Mouse (Mus musculus) olfactory bulb, adult 2 months (tissue): Measurements from ENCODE around the gene Pafah1b3.

Source experiments
- CTCF ChIP-seq: fragments of 200-500 bp; IDR thresholded peaks from 2 replicates; pipeline ENCODE4 v1.5.1; 2012; ENCODE audit warnings: low read depth, mild to moderate bottlenecking, low read length, moderate library complexity; ENCODE audit not compliant: insufficient read depth
- POLR2A ChIP-seq: fragments of 200-500 bp; IDR thresholded peaks from 2 replicates; pipeline ENCODE4 v1.6.1; 2012; ENCODE audit warnings: mild to moderate bottlenecking, low read depth, low read length, moderate library complexity; ENCODE audit not compliant: insufficient read depth

DNA sequence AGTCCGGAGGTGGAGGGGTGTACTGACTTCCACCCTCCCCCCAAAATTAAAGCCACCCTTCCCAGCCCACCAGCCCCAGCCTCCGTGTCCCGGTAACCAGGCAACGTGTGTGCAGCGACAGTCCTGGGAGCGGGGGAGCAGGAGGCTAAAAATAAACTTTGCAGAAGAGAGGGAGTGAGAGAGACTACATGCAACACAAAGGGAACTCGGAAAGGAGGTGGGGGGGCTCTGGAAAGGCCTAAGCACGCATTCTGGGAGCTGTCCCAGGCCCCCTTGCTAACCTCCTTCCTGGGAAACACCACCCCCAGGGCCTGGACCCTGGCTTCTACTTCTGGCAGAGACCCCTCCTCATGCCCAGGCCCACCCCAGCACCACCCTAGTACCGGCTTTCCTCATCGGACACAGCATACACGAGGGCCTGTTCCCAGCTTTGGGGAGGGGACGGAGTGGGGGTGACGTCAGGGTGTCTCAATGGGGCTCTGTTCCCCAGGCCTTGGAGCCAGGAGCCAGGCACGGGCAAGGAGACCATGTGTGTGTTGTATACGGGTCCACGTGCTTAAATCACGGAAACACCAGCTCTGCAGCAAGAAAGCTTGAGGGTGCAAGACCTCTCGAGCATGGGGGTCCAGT, 49.7 kb downstream of the Pafah1b3 start:
- TF ChIP-seq POLR2A (no peak), CTCF (no peak)
